Mouse (Mus musculus): ENCODE results near the gene Sco2. TPM values are rescaled to one million over a fixed set of nuclear protein-coding genes. Genes with fewer than 3 reads are reported as not detected.
A peak's percentile ranks its signal among the peaks of the same experiment; 100 is the strongest.

The Sco2 gene
- total and polyA plus RNA-seq, 3 experiments = 34.6 to 58.9 TPM; not detected in 1

DNA sequence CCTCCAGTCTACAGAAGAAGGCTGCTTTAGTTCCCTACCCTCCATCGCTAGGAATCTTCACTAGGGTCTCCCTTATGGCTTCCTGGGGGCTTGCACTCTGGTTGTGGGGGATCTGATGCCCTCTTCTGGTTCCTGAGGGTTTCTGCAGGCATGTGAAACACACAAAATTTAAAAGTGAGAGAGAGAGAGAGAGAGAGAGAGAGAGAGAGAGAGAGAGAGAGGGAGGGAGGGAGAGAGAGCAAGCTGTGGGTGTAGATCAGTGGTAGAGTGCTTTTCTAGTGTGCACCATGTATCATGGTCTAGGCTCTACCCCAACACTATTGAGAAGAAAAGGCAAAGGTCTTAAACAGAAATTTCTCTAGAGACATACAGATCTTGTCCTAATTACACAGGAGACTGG lies 32.0 kb downstream of the Sco2 start:
- H3K36me3 ChIP-seq (ENCODE audit: control insufficient read depth in 1 of 2, insufficient read depth in 2 of 2, low read length in 2 of 2) = no peaks in the 10 kb centered on the region
- DNase-seq (ENCODE audit: low read depth, low spot score) = no peak
- no peaks in the 10 kb centered on the region for H3K9me3 ChIP-seq (replicated peaks; ENCODE audit: insufficient read depth, low read length)
- H3K4me1 ChIP-seq (ENCODE audit: control insufficient read depth in 1 of 2, insufficient read depth in 2 of 2, low read length in 2 of 2) = peaks cover 5% of the 10 kb centered on the region in 2 experiments
- H3K4me3 ChIP-seq (ENCODE audit: control insufficient read depth in 1 of 2, insufficient read depth in 1 of 2, low read depth in 2 of 2, low read length in 2 of 2) = no peak overlapping the region
- no peak for TF ChIP-seq ELF1 (IDR thresholded peaks at IDR 0.05; ENCODE audit: low read depth, low read length)
- peak; percentile 97 for TF ChIP-seq JUND (IDR thresholded peaks at IDR 0.05; ENCODE audit: low read depth, low read length)
- TF ChIP-seq TBP (IDR thresholded peaks at IDR 0.05; ENCODE audit: low read depth, low read length) = no peak
- no peak for TF ChIP-seq TAL1 (IDR thresholded peaks at IDR 0.05; ENCODE audit: low read length)
- no peak for TF ChIP-seq POLR2AphosphoS5 (IDR thresholded peaks at IDR 0.05; ENCODE audit: borderline replicate concordance, low read depth, low read length)
- TF ChIP-seq CTCF (IDR thresholded peaks at IDR 0.05 in 2 of 3, conservative IDR thresholded peaks at IDR 0.05 in 1 of 3; ENCODE audit: control insufficient read depth in 1 of 3, insufficient read depth in 1 of 3, low read depth in 2 of 3, low read length in 3 of 3, poor library complexity in 1 of 3, severe bottlenecking in 1 of 3) = peak; percentile 30 to 43 (median 39); a peak in 4 of 6 replicates
- TF ChIP-seq ZC3H11A (IDR thresholded peaks at IDR 0.05; ENCODE audit: low read depth, low read length) = 0 out of 2 replicates have a peak, but pooled peaks have one; percentile 10
- TF ChIP-seq SMC3 (IDR thresholded peaks at IDR 0.05; ENCODE audit: low read depth, low read length) = peak; percentile 33
- peak; percentile 11 for TF ChIP-seq RAD21 (IDR thresholded peaks at IDR 0.05; ENCODE audit: low read depth, low read length)
- no peak for TF ChIP-seq EP300 (IDR thresholded peaks at IDR 0.05; ENCODE audit: low read depth in 1 of 2, low read length in 2 of 2)
- no peak for TF ChIP-seq BHLHE40 (IDR thresholded peaks at IDR 0.05; ENCODE audit: borderline replicate concordance, low read depth, low read length)
- no peak for TF ChIP-seq UBTF (IDR thresholded peaks at IDR 0.05; ENCODE audit: borderline replicate concordance, insufficient read depth, low read depth, low read length)
- no peaks in the 10 kb centered on the region for H3K27me3 ChIP-seq (ENCODE audit: control insufficient read depth in 1 of 2, insufficient read depth in 2 of 2, low read length in 2 of 2)
- no peak overlapping the region for H3K27ac ChIP-seq (ENCODE audit: control insufficient read depth, low read depth, low read length)
- no peak overlapping the region for H3K9ac ChIP-seq (ENCODE audit: control insufficient read depth, low read depth, low read length, poor library complexity, severe bottlenecking)
- no peaks in the 10 kb centered on the region for H3K79me2 ChIP-seq (ENCODE audit: control insufficient read depth, insufficient read depth, low read length, poor library complexity)

DNA sequence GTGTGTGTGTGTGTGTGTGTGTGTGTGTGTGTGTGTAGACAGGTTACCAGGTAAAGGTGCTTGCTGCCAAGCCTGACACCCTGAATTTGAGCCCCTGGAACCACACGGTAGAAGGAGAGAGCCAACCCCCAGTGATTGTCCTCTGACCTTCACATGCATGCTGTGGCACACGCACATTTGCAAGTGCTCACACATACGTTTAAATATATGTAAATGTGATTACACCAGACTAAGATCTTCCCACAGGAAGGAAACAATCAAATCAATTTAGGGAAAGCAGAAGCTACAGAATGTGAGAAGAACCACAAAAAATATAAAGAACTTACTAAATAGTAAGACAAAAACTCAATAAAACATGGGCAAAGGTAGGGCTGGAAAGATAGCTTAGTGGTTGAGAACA lies 33.5 kb downstream of the Sco2 start:
- Histone ChIP-seq H3K4me1 (ENCODE audit: control insufficient read depth in 1 of 2, insufficient read depth in 2 of 2, low read length in 2 of 2) (peaks cover 5% of the 10 kb centered on the region in 2 experiments), H3K9ac (ENCODE audit: control insufficient read depth, low read depth, low read length, poor library complexity, severe bottlenecking) (no peak overlapping the region), H3K36me3 (ENCODE audit: control insufficient read depth in 1 of 2, insufficient read depth in 2 of 2, low read length in 2 of 2) (no peaks in the 10 kb centered on the region), H3K79me2 (ENCODE audit: control insufficient read depth, insufficient read depth, low read length, poor library complexity) (no peaks in the 10 kb centered on the region), H3K27me3 (ENCODE audit: control insufficient read depth in 1 of 2, insufficient read depth in 2 of 2, low read length in 2 of 2) (no peaks in the 10 kb centered on the region), H3K4me3 (ENCODE audit: control insufficient read depth in 1 of 2, insufficient read depth in 1 of 2, low read depth in 2 of 2, low read length in 2 of 2) (no peak overlapping the region), H3K27ac (ENCODE audit: control insufficient read depth, low read depth, low read length) (no peak overlapping the region), H3K9me3 (replicated peaks; ENCODE audit: insufficient read depth, low read length) (no peaks in the 10 kb centered on the region)
- DNase-seq (ENCODE audit: low read depth, low spot score) = no peak
- TF ChIP-seq TBP (IDR thresholded peaks at IDR 0.05; ENCODE audit: low read depth, low read length) (no peak), ZKSCAN1 (IDR thresholded peaks at IDR 0.05; ENCODE audit: low read depth, low read length) (no peak), MYC (IDR thresholded peaks at IDR 0.05; ENCODE audit: low read depth, low read length) (no peak), RAD21 (IDR thresholded peaks at IDR 0.05; ENCODE audit: low read depth, low read length) (no peak), RCOR1 (IDR thresholded peaks at IDR 0.05; ENCODE audit: low read depth, low read length) (no peak), POLR2AphosphoS5 (IDR thresholded peaks at IDR 0.05; ENCODE audit: borderline replicate concordance, low read depth, low read length) (no peak), ELF1 (IDR thresholded peaks at IDR 0.05; ENCODE audit: low read depth, low read length) (no peak), ZMIZ1 (IDR thresholded peaks at IDR 0.05; ENCODE audit: low read depth, low read length) (no peak), UBTF (IDR thresholded peaks at IDR 0.05; ENCODE audit: borderline replicate concordance, insufficient read depth, low read depth, low read length) (no peak), BHLHE40 (IDR thresholded peaks at IDR 0.05; ENCODE audit: borderline replicate concordance, low read depth, low read length) (no peak)
